Mouse (Mus musculus) liver, embryonic 15.5 days (tissue): ENCODE measurements around the gene Ptch2. TPM values are rescaled to one million over a fixed set of nuclear protein-coding genes. Genes with fewer than 3 reads are reported as not detected.
A peak's percentile ranks its signal among the peaks of the same experiment; 100 is the strongest.

Source experiments
- ATAC-seq: fragments of 200-750 bp; cut with Nextera tagmentation; 2 replicates; pipeline ENCODE4 v1.8.0; 2017; ENCODE audit warnings: moderate number of reproducible peaks, mild to moderate bottlenecking, moderate library complexity; ENCODE audit not compliant: insufficient read depth
- H3K27ac ChIP-seq: fragments of 300-500 bp; sonication (generic); replicated peaks from 2 replicates; pipeline ENCODE4 v1.5.1; 2015; ENCODE audit warnings: mild to moderate bottlenecking, inconsistent platforms
- H3K27me3 ChIP-seq: fragments of 300-500 bp; sonication (generic); 2 replicates; pipeline ENCODE4 v1.6.1; 2015; ENCODE audit warnings: mild to moderate bottlenecking, inconsistent platforms
- H3K36me3 ChIP-seq: fragments of 300-500 bp; sonication (generic); replicated peaks from 2 replicates; pipeline ENCODE4 v1.6.1; 2015; ENCODE audit warnings: moderate library complexity, mild to moderate bottlenecking, inconsistent platforms
- H3K4me1 ChIP-seq: fragments of 300-500 bp; sonication (generic); replicated peaks from 2 replicates; pipeline ENCODE4 v1.6.1; 2015; ENCODE audit warnings: inconsistent platforms
- H3K4me2 ChIP-seq: fragments of 300-500 bp; sonication (generic); 2 replicates; pipeline ENCODE4 v1.6.1; 2015; ENCODE audit warnings: moderate library complexity, mild to moderate bottlenecking, inconsistent platforms
- H3K4me3 ChIP-seq: fragments of 300-500 bp; sonication (generic); replicated peaks from 2 replicates; pipeline ENCODE4 v1.5.1; 2015; ENCODE audit warnings: mild to moderate bottlenecking, inconsistent platforms
- H3K9ac ChIP-seq: fragments of 300-500 bp; sonication (generic); 2 replicates; pipeline ENCODE4 v1.6.1; 2015; ENCODE audit warnings: moderate library complexity, mild to moderate bottlenecking, inconsistent platforms
- H3K9me3 ChIP-seq: fragments of 300-500 bp; sonication (generic); replicated peaks from 2 replicates; pipeline ENCODE4 v1.6.1; 2016; ENCODE audit warnings: inconsistent platforms
- WGBS: fragments of 180-500 bp; shearing (Covaris S2); methylation state at CpG from one replicate; pipeline ENCODE4 v1.1.7; 2015; ENCODE audit warnings: mixed read lengths; ENCODE audit not compliant: insufficient replicate concordance; 5-methylcytosine and 5-hydroxymethylcytosine counted together
- polyA plus RNA-seq: library from polyadenylated mRNA; unstranded; fragments of >200 nt; fragmentation: Nextera tagmentation; extraction: Ambion mirVana; gene quantifications from 2 replicates; pipeline ENCODE4 v1.2.1, GENCODE M21; 2015

The Ptch2 gene
- polyA plus RNA-seq, 1 experiment from 2014 or later = 0.56 TPM

- peak overlapping the region; percentile 75 for H3K4me3 ChIP-seq
- under 1% methylated on average over 69 of the region's 69 CpGs for WGBS
- H3K36me3 ChIP-seq = no peaks in the 10 kb centered on the region
- H3K27me3 ChIP-seq = no peaks in the 10 kb centered on the region
- peak overlapping the region; percentile 100 for H3K4me2 ChIP-seq
- peak overlapping the region; percentile 70 for H3K9ac ChIP-seq
- peak overlapping the region; percentile 78 for H3K27ac ChIP-seq
- peaks cover 47% of the 10 kb centered on the region for H3K4me1 ChIP-seq
- H3K9me3 ChIP-seq = no peaks in the 10 kb centered on the region
- ATAC-seq = peak; percentile 87
These were observed 24.9 kb downstream of the Ptch2 start for GRCm38 (mm10) chr4:117120445-117121414.

- Histone ChIP-seq H3K36me3 (no peaks in the 10 kb centered on the region), H3K4me3 (no peak overlapping the region), H3K9me3 (no peaks in the 10 kb centered on the region), H3K9ac (no peak overlapping the region), H3K4me2 (no peak overlapping the region), H3K27me3 (no peaks in the 10 kb centered on the region), H3K27ac (no peak overlapping the region), H3K4me1 (peaks cover 57% of the 10 kb centered on the region)
- WGBS = 67% methylated on average over 4 of the region's 4 CpGs
- ATAC-seq = no peak
These were observed 26.3 kb downstream of the Ptch2 start for GRCm38 (mm10) chr4:117122209-117122608.

- H3K27ac ChIP-seq = no peak overlapping the region
- H3K4me3 ChIP-seq = no peak overlapping the region
- 61% methylated on average over 7 of the region's 9 CpGs for WGBS
- no peak for ATAC-seq
- peaks cover 58% of the 10 kb centered on the region for H3K4me1 ChIP-seq
- H3K9me3 ChIP-seq = no peaks in the 10 kb centered on the region
- no peak overlapping the region for H3K4me2 ChIP-seq
- no peaks in the 10 kb centered on the region for H3K27me3 ChIP-seq
- peaks cover 8% of the 10 kb centered on the region; the same call in 1 of the 2 replicates for H3K36me3 ChIP-seq
- H3K9ac ChIP-seq = no peak overlapping the region
These were observed 27.8 kb downstream of the Ptch2 start for GRCm38 (mm10) chr4:117123546-117124217.

DNA sequence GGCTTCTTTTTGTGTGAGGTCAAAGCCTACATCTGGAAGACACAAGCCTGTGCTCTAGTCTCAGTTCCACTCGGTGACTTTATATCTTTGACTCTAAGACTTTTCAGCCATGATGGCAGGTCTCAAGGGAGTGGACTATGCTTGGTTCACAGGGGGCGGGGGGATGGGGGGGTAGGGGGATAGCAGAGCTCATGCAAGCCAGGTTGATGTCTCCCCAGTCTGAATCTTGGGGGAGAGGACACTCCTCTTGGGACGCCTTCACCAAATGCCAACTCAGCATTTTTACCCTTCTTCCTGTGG, 28.3 kb downstream of the Ptch2 start:
- Histone ChIP-seq H3K9ac (no peak overlapping the region), H3K36me3 (peaks cover 11% of the 10 kb centered on the region; the same call in 1 of the 2 replicates), H3K27me3 (no peaks in the 10 kb centered on the region), H3K4me3 (no peak overlapping the region), H3K4me1 (peaks cover 58% of the 10 kb centered on the region), H3K27ac (peak overlapping the region; percentile 78; the same call in 1 of the 2 replicates), H3K9me3 (no peaks in the 10 kb centered on the region), H3K4me2 (peak overlapping the region; percentile 41)
- WGBS = 37% methylated on average over 3 of the region's 3 CpGs
- no peak for ATAC-seq

DNA sequence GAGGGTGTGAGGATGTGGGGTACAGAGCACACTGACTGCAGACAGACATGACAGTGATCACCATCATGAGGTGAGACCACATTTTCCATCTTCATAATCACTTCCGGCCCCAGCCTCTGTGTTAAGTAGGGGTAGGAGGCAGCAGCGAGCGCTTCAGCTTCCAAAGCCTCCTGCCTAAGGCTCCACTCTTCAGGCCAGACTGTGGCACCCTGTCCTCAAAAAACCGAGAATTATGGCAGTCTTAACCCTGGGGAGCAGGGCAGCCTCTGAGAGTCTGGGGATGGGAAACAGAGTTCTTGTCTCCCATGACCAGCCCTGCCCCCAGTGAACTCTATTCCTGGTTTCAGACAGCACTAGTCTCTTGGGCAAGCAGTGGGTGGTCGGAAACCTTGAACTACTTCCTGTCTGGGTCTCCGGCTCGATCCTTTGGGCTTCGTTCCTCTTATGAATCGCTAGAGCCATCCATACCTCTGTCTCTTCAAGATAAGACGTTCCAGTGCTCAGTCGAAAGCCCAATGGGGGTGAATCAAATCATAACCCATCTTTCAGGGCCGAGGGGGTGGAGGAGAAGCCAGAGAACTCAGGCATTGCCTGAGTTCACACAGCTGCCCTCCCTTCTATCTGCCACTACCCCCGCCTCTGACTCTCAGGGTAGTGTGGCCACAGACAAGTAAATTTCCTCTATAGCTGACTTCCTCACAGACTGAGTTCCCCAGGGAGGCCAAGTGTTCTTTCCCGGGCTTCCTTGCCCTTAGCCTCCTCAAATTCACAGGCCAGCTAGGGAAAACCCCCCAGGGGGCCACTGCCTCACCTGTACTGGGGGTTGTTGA, 28.9 kb downstream of the Ptch2 start:
- Histone ChIP-seq H3K9ac (no peak overlapping the region), H3K36me3 (peaks cover 11% of the 10 kb centered on the region; the same call in 1 of the 2 replicates), H3K4me1 (peaks cover 56% of the 10 kb centered on the region), H3K27me3 (no peaks in the 10 kb centered on the region), H3K4me2 (peak overlapping the region; percentile 41), H3K27ac (peak overlapping the region; percentile 78), H3K9me3 (no peaks in the 10 kb centered on the region), H3K4me3 (no peak overlapping the region; the same call in 1 of the 2 replicates)
- 11% methylated on average over 14 of the region's 14 CpGs for WGBS
- no peak for ATAC-seq

DNA sequence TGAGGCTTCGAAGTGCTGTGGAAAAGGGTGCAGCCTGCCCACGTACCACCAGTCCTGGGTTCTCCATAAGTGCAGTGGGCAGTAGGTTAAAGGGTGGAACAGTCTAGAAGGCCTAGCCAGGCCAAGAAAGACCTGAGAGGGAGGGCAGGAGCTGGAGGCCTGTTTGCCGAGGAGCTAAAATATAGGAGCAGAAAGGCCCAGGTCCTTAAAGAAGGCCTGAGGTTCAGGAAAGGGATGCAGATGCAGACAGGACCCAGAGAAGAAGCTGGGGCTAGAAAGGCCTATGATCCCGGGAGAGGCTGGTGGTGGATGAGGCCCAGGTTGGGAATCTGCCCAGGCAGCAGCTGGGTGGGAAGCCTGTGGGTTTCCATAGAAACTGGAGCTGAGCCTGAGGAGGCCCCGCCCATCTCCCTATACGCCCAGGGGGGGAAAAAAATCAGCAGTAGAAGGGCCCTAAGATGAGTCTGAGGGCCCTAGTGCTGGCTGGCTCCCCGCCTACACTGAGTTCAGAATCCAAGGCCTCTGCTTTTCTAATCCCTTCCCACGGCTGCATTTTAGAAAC, 29.6 kb downstream of the Ptch2 start, which contains the start of gene Btbd19:
TSS of gene Btbd19 (minus strand) at position 378 of the 562 bp plus-strand sequence.
- Histone ChIP-seq H3K4me3 (no peak within 1 kb of the TSS; the same call in 1 of the 2 replicates), H3K27ac (peak within 1 kb of the TSS; percentile 78), H3K4me2 (peak within 1 kb of the TSS; percentile 41), H3K27me3 (no peaks in the 10 kb centered on the region), H3K36me3 (peaks cover 11% of the 10 kb centered on the region; the same call in 1 of the 2 replicates), H3K4me1 (peaks cover 51% of the 10 kb centered on the region), H3K9me3 (no peaks in the 10 kb centered on the region), H3K9ac (no peak within 1 kb of the TSS)
- no peak for ATAC-seq
- WGBS = 34% methylated on average over 8 of the region's 8 CpGs

DNA sequence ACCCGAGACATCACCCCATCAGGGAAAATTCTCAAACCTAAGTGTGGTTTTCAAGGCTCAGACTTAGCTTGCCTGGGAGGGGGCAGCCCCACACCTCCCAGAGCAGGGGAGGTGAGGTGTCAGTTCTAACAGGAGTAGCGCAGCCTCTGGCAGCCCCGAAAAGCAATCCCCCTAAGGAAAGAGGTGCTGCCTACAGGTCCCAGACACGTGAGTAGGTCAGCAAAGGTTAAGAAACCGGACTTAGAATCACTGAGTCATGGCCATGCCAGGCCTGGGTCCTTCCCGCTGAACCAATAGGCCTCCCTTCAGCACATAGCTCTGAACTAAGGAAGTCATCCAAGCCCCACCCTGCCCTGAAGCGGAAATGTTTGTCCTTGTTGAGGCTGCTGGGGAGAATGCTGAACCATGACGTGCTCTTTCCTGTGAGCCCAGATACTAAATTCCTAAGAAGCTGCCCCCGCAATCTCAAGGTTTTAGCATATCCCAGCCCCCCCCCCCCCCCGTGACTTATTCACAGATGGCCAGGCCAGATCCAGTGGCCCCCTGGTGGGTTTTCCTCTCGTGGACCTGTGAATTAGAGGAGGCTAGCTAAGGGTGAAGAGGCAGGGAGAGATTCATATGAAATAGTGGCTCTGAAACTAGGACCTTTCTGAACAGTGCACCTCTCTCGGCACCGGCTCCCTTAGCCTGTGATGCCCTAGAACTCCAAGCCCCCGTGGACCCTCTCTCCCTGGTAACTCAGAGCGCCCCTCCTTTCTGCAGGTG, 30.2 kb downstream of the Ptch2 start:
- Histone ChIP-seq H3K4me3 (no peak overlapping the region), H3K27ac (peak overlapping the region; percentile 78), H3K4me1 (peaks cover 46% of the 10 kb centered on the region), H3K27me3 (peaks cover 3% of the 10 kb centered on the region), H3K9me3 (no peaks in the 10 kb centered on the region), H3K9ac (no peak overlapping the region), H3K4me2 (peak overlapping the region; percentile 1; the same call in 1 of the 2 replicates), H3K36me3 (peaks cover 15% of the 10 kb centered on the region; the same call in 1 of the 2 replicates)
- peak; percentile 25; the same call in 1 of the 2 replicates for ATAC-seq
- 35% methylated on average over 15 of the region's 15 CpGs for WGBS

DNA sequence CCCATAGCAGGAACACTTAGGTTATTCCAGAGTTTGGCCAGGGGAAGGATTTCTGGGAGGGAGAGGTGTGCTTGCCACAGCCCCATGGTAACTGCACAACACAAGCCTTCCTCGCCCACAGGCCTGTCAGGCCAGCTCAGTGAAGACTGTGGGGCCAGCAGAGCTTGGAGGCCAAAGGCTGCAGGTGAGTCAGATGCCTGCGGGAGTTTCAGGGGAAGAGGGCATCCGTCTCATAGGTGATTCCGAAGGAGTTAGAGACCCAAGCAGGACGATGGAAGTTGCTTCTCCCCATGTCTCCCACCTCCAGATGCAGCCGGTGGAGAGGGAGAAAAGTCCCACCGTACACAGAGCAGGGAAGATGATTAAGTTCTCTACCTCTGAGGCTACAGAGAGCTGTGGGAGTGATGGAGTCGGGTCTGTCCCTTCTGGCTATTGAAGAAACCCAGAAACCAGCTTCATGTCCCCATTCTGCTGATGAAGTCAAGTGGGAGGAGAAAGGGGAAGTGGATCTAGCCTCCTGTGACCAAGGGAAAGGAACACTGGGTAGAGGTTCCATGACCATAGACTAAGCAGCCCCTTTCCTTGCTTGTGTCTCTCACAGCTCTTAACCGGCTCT, 30.9 kb downstream of the Ptch2 start, which contains the start of gene Tctex1d4:
TSS of gene Tctex1d4 (plus strand) at position 120 of the 616 bp plus-strand sequence.
- 60% methylated on average over 9 of the region's 9 CpGs for WGBS
- peaks cover 15% of the 10 kb centered on the region; the same call in 1 of the 2 replicates for H3K36me3 ChIP-seq
- peaks cover 41% of the 10 kb centered on the region for H3K4me1 ChIP-seq
- no peak within 1 kb of the TSS for H3K4me3 ChIP-seq
- H3K27ac ChIP-seq = peak within 1 kb of the TSS; percentile 78
- no peaks in the 10 kb centered on the region for H3K9me3 ChIP-seq
- H3K4me2 ChIP-seq = peak within 1 kb of the TSS; percentile 1; the same call in 1 of the 2 replicates
- peaks cover 10% of the 10 kb centered on the region for H3K27me3 ChIP-seq
- H3K9ac ChIP-seq = no peak within 1 kb of the TSS
- ATAC-seq = no peak

DNA sequence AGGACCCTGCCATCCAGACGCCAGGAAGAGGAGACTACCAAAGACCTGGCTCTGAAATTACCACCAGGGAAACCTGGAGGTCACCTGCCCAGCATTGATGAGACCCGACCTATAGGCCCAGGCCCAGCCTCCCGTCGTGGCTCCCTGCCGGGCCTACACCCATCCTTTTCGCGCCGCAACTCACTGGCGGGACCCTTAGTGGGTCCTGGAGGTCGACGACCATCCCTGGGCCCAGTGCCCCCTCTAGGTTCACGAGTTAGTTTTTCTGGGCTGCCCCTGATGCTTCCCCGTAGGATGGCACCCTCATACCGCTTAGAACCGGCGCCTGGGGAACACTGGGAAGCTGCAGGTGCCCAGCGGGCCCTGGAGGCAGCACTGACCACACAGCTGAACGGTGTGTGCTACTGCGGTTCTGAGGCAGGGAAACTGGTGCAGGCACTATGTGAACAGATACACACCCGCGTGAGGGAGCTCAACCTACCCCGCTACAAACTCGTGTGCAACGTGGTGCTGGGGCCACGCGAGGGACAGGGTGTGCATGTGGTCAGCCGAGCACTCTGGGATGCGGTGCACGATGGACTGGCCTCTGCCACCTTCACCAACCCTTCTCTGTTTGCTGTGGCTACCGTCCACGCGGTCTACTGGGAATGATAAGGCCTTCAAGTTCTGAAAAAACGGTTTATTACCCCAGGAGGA, 32.3 kb downstream of the Ptch2 start:
- H3K4me2 ChIP-seq = no peak overlapping the region
- ATAC-seq = no peak
- 80% methylated on average over 33 of the region's 33 CpGs for WGBS

More for the DNA sequence above, 32.3 kb downstream of the Ptch2 start:
- peaks cover 52% of the 10 kb centered on the region for H3K4me1 ChIP-seq
- H3K9ac ChIP-seq = no peak overlapping the region
- H3K27me3 ChIP-seq = peaks cover 23% of the 10 kb centered on the region
- H3K27ac ChIP-seq = no peak overlapping the region
- H3K36me3 ChIP-seq = peaks cover 15% of the 10 kb centered on the region; the same call in 1 of the 2 replicates
- no peak overlapping the region for H3K4me3 ChIP-seq
- H3K9me3 ChIP-seq = no peaks in the 10 kb centered on the region
